26 mouse cellular contexts compared by ENCODE assay signal in the genomic region with DNA sequence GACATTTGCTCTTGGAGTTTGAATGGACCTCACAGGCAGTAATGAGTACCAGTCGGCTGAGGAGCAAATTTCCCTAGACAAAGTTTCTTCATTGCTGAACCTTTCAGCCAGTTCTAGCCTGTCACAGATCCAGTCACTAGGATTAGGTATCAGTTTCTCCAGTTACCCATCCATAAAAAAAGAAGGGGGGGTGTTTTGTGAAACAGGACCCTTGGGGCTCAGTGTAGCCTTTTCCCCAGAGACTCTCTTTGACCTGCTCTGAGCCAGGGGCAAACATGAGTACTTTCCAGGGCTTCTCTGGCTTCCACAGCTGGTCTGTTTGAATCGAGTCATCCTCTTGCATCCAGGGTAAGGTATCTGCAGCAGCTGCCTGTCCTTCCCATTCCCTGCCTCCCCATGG. TPM values are rescaled to one million over a fixed set of nuclear protein-coding genes. Genes with fewer than 3 reads are reported as not detected.
DNase-seq lines count a peak whose midpoint lies in the region; ATAC-seq lines count a peak whose summit lies in the region.
"Had no signal": no experiment of that assay in that cellular context is flagged by ENCODE, and none has a peak within 500 bp of the region (broad histone marks: within the 10 kb centered on the region; RNA-seq: fewer than 3 reads in every experiment).

No protein-coding gene starts in this region.

- H3K27me3 ChIP-seq in embryonic facial prominence, embryonic 11.5 days (ENCODE audit: control insufficient read depth, insufficient read depth, low read length): peaks cover 18% of the 10 kb centered on the region
- H3K27me3 ChIP-seq in embryonic facial prominence, embryonic 10.5 days (replicated peaks; ENCODE audit: low read depth, poor library complexity, severe bottlenecking): peaks cover 42% of the 10 kb centered on the region
- H3K27me3 ChIP-seq in kidney, embryonic 14.5 days (ENCODE audit: control insufficient read depth, insufficient read depth, low read length): peaks cover 17% of the 10 kb centered on the region
- peaks cover 30% of the 10 kb centered on the region for H3K27me3 ChIP-seq in kidney, embryonic 16.5 days (ENCODE audit: insufficient read depth, low read length)
- H3K27me3 ChIP-seq: forebrain, embryonic 15.5 days had no signal

- no peak overlapping the region for H3K27ac ChIP-seq in embryonic facial prominence, embryonic 11.5 days (replicated peaks; ENCODE audit: low read depth, low read length)
- no peak overlapping the region for H3K27ac ChIP-seq in embryonic facial prominence, embryonic 10.5 days (replicated peaks)
- H3K27ac ChIP-seq in kidney, embryonic 14.5 days (ENCODE audit: low read depth, low read length): no peak overlapping the region
- no peak overlapping the region for H3K27ac ChIP-seq in kidney, embryonic 16.5 days (ENCODE audit: low read length)
- H3K27ac ChIP-seq: embryonic facial prominence, embryonic 13.5 days; embryonic facial prominence, embryonic 15.5 days; forebrain, embryonic 10.5 days; forebrain, embryonic 13.5 days; forebrain, embryonic 15.5 days had no signal

- H3K9me3 ChIP-seq in embryonic facial prominence, embryonic 11.5 days (replicated peaks; ENCODE audit: control insufficient read depth, low read length): no peaks in the 10 kb centered on the region
- no peaks in the 10 kb centered on the region for H3K9me3 ChIP-seq in embryonic facial prominence, embryonic 10.5 days
- H3K9me3 ChIP-seq in kidney, embryonic 14.5 days (ENCODE audit: control insufficient read depth, low read length): peaks cover 2% of the 10 kb centered on the region; the same call in 1 of the 2 replicates
- H3K9me3 ChIP-seq in kidney, embryonic 16.5 days (ENCODE audit: low read length): peaks cover 8% of the 10 kb centered on the region; the same call in 1 of the 2 replicates
- H3K9me3 ChIP-seq: embryonic facial prominence, embryonic 13.5 days; embryonic facial prominence, embryonic 15.5 days; forebrain, embryonic 10.5 days; forebrain, embryonic 13.5 days; forebrain, embryonic 15.5 days; G1E had no signal

- H3K4me1 ChIP-seq in embryonic facial prominence, embryonic 11.5 days (ENCODE audit: control insufficient read depth, insufficient read depth, low read length): peaks cover 6% of the 10 kb centered on the region; the same call in 1 of the 2 replicates
- H3K4me1 ChIP-seq in embryonic facial prominence, embryonic 10.5 days: peaks cover 21% of the 10 kb centered on the region
- H3K4me1 ChIP-seq in kidney, embryonic 14.5 days (ENCODE audit: control insufficient read depth, insufficient read depth, low read length): peaks cover 15% of the 10 kb centered on the region; the same call in 1 of the 2 replicates
- H3K4me1 ChIP-seq in kidney, embryonic 16.5 days (ENCODE audit: insufficient read depth, low read length): peaks cover 9% of the 10 kb centered on the region

- no peak overlapping the region for H3K4me3 ChIP-seq in embryonic facial prominence, embryonic 11.5 days (ENCODE audit: low read depth, low read length)
- H3K4me3 ChIP-seq in embryonic facial prominence, embryonic 10.5 days: no peak overlapping the region
- no peak overlapping the region for H3K4me3 ChIP-seq in kidney, embryonic 14.5 days (ENCODE audit: low read length)
- H3K4me3 ChIP-seq in kidney, embryonic 16.5 days (ENCODE audit: low read length): no peak overlapping the region
- H3K4me3 ChIP-seq: embryonic facial prominence, embryonic 13.5 days; embryonic facial prominence, embryonic 15.5 days; erythroblast, embryonic 14.5 days; forebrain, embryonic 10.5 days; forebrain, embryonic 13.5 days; forebrain, embryonic 15.5 days had no signal

- WGBS in embryonic facial prominence, embryonic 11.5 days: 47% methylated on average over 2 of the region's 2 CpGs
- WGBS in embryonic facial prominence, embryonic 10.5 days: 54% methylated on average over 2 of the region's 2 CpGs
- 20% methylated on average over 2 of the region's 2 CpGs for WGBS in kidney, embryonic 14.5 days
- WGBS in kidney, embryonic 16.5 days: 17% methylated on average over 2 of the region's 2 CpGs

- H3K4me2 ChIP-seq in embryonic facial prominence, embryonic 11.5 days (ENCODE audit: low read depth, low read length): no peak overlapping the region
- H3K4me2 ChIP-seq in kidney, embryonic 14.5 days (replicated peaks; ENCODE audit: low read depth, low read length): no peak overlapping the region
- H3K4me2 ChIP-seq in kidney, embryonic 16.5 days (replicated peaks; ENCODE audit: low read depth, low read length): no peak overlapping the region
- H3K4me2 ChIP-seq: embryonic facial prominence, embryonic 13.5 days; embryonic facial prominence, embryonic 15.5 days; forebrain, embryonic 13.5 days; forebrain, embryonic 15.5 days had no signal

- peak; percentile 2 for DNase-seq in embryonic facial prominence, embryonic 11.5 days (ENCODE audit: low spot score)
- DNase-seq in embryonic facial prominence, embryonic 10.5 days (ENCODE audit: low spot score): no peak
- DNase-seq in kidney, adult 11 months: no peak
- DNase-seq in kidney, adult 9 months: no peak
- peak; percentile 16 for DNase-seq in adipocyte (ENCODE audit: low spot score)
- DNase-seq: B cell, adult 2 months; cerebellum, adult 11 months; cerebellum, adult 18-20 months; cerebellum, adult 8-10 months; cerebellum, adult 9-11 months; cerebellum, postnatal 14 days; cerebellum, postnatal 36 days; embryo, embryonic 11 days had no signal

- no peaks in the 10 kb centered on the region for H3K36me3 ChIP-seq in embryonic facial prominence, embryonic 11.5 days (replicated peaks; ENCODE audit: control insufficient read depth, insufficient read depth, low read depth, low read length)
- no peaks in the 10 kb centered on the region for H3K36me3 ChIP-seq in embryonic facial prominence, embryonic 10.5 days (replicated peaks)
- H3K36me3 ChIP-seq in kidney, embryonic 14.5 days (ENCODE audit: control insufficient read depth, insufficient read depth, low read length): no peaks in the 10 kb centered on the region
- no peaks in the 10 kb centered on the region for H3K36me3 ChIP-seq in kidney, embryonic 16.5 days (ENCODE audit: insufficient read depth, low read length)
- H3K36me3 ChIP-seq: embryonic facial prominence, embryonic 13.5 days; embryonic facial prominence, embryonic 15.5 days; forebrain, embryonic 10.5 days; forebrain, embryonic 15.5 days; G1E had no signal

- H3K9ac ChIP-seq in embryonic facial prominence, embryonic 11.5 days (replicated peaks; ENCODE audit: low read length): no peak overlapping the region
- no peak overlapping the region for H3K9ac ChIP-seq in kidney, embryonic 14.5 days (ENCODE audit: low read depth, low read length)
- no peak overlapping the region for H3K9ac ChIP-seq in kidney, embryonic 16.5 days (replicated peaks; ENCODE audit: low read length)
- H3K9ac ChIP-seq: embryonic facial prominence, embryonic 13.5 days; embryonic facial prominence, embryonic 15.5 days; forebrain, embryonic 13.5 days; forebrain, embryonic 15.5 days had no signal

- ATAC-seq in embryonic facial prominence, embryonic 11.5 days (replicated peaks; ENCODE audit: insufficient number of reproducible peaks, low FRiP score, low TSS enrichment, low read depth): no peak
- ATAC-seq in kidney, embryonic 14.5 days (ENCODE audit: low FRiP score, low TSS enrichment): peak; percentile 48
- peak; percentile 53; the same call in 1 of the 2 replicates for ATAC-seq in kidney, embryonic 16.5 days (ENCODE audit: low FRiP score, low TSS enrichment)
- ATAC-seq: activated CD4-positive, CD25-positive, alpha-beta regulatory T cell, adult 4 months; CD4-positive, CD25-positive, alpha-beta regulatory T cell, adult 4 months; forebrain, embryonic 13.5 days; forebrain, embryonic 15.5 days; Patski had no signal

RNA-seq across cellular contexts. Expression of gene Cnih3, which starts 5.4 kb away (rescaled TPM):
- 0.50 and 0.53 TPM in 2 replicates for polyA plus RNA-seq in embryonic facial prominence, embryonic 11.5 days (2014; fragmentation: Nextera tagmentation; extraction: Ambion mirVana)
- 0.24 and 0.57 TPM in 2 replicates for polyA plus RNA-seq in embryonic facial prominence, embryonic 10.5 days (2016; fragmentation: Nextera tagmentation; extraction: Ambion mirVana)
- polyA plus RNA-seq in kidney, embryonic 14.5 days (2014; fragmentation: Nextera tagmentation; extraction: Ambion mirVana): 0.13 TPM in 1 of 2 replicates, not detected in the other
- 0.17 TPM in 1 of 2 replicates, not detected in the other for polyA plus RNA-seq in kidney, embryonic 16.5 days (2015; fragmentation: Nextera tagmentation; extraction: Ambion mirVana)
- polyA plus RNA-seq: activated CD4-positive, CD25-positive, alpha-beta regulatory T cell, adult 4 months; adrenal gland, adult 2 months; CD4-positive, CD25-positive, alpha-beta regulatory T cell, adult 4 months; erythroblast, embryonic 14.5 days; G1E had no signal

Comparison
In these comparisons a context has a peak if more than half of its experiments do, and no peak if none do; other contexts are left out.
1. DNase-seq: peak in embryonic facial prominence, embryonic 11.5 days (single experiment) and adipocyte (single experiment); none in embryonic facial prominence, embryonic 10.5 days (single experiment), kidney, adult 11 months (single experiment) and kidney, adult 9 months (single experiment).